Mouse (Mus musculus) c-Kit-positive CD71-negative TER-119-negative erythroid progenitor cells, embryonic 14.5 days (primary cell): ENCODE data around the gene Slc50a1.

Source experiments
- DNase-seq: peaks from one replicate; pipeline ENCODE4 v3.0.0-alpha.2; 2013; ENCODE audit warnings: low read depth

The Slc50a1 gene

DNA sequence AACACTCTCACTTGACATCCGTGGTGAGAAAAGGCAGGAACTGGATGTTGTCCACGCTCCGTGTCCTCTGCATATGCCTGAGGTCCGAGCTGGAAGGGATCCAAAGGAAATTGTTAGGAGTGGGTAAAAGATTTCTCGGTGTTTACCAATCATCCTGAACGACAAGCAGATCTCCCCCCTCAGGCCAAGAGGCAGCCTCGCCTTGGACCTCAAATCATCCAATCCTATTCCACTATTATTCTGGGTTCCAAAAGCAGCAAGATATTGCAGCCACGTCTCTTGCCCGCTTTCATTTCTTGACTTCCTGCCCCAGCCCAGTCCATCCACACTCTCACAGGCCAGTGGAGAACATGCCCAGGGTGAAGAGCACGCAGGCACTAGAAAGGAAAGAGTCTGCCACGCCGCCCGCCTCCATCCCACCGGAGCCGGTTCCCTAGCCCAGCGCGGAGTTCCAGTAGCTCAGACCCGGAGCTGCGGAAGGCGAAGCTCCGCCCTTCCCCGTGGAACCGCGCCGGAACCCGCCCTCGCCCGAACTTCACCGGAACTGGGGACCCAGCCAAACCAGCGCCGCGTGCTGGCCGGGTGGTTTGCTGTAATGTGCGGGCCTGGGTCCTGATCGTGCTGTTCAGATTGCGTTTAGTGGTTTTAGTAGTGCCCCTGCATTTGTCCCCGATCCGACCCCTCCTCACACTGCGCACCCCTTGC lies at the start of gene Slc50a1:
Slc50a1 (minus strand) TSS at position 520 of the 705 bp plus-strand sequence.
- DNase-seq, result peak; percentile 43

DNA sequence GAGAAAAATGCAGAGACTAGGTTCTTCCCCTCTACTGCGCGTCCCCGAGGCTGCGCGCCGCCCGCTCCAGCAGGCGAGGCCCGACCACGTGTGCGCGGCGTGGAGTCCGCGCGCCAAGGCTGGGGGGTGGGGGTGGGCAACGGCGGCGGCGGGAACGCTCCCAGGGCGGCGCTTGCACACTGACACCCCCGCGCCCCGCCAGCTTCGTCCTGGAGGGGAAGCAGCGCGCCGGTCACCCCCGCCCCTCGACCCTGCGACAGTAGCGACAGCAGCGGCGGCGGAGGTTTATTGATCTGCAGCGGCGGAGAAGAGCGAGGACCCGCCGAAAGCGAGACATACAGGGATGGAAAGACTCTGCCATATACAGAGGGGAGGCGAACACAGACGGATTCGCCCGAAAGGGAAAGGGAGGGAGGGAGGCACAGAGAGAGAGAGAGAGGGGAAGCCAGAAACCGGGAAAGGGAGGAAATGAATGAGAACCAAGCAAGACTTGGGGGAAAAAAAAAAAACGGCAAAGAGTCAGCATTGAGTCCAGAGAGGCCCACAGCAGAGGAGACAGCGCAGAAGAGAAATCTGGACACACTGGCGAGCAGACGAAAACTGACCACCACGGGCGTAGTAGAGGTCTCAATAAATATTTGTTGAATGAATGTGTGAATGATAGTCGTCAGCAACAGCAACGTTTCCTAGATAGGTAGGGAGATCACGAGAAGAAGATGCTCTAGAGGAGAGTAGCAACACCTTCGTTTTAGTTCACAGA lies 49.4 kb upstream of the Slc50a1 start:
- no peak for DNase-seq

GRCm38 (mm10) chr3:89318971-89319590 lies 48.7 kb upstream of the Slc50a1 start:
- DNase-seq, result no peak

DNA sequence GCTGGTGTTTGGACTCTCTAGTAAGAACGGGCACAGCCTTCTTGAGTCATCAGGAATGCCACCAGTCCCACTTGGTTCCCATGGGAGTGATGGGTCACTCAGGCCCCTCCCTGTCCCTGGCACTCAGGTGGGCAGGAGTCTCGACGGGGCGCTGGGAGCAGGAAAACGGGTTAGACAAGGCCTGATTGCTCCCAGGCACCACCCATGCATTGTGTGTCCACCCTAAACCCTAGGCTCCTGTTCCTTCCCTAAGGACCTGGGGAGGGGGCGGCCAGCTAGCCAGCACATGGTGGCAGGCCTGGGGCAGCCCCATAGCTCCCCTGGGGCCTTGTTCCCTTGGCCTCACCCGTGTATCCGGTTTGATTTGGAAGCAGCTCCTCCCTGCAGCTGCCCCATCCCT lies 47.9 kb upstream of the Slc50a1 start:
- DNase-seq, result no peak

DNA sequence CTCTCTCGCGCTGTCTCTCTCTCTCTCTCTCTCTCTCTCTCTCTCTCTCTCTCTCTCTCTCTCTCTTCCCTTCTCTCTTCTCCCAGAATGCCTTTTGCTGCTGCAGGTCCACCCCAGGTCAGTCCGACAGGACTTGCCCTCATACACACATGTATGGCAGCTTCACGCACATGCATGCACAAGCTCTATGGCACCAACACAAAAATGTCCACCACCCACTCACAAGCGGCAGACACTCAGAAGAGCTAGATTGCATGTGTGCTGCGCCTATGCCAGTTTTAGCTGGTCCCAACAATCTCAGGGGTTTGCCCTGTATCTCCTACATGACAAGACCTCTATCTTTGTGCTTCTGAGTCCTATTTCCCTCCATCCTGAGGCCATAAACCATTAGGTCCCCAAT lies 46.9 kb upstream of the Slc50a1 start:
- no peak for DNase-seq

DNA sequence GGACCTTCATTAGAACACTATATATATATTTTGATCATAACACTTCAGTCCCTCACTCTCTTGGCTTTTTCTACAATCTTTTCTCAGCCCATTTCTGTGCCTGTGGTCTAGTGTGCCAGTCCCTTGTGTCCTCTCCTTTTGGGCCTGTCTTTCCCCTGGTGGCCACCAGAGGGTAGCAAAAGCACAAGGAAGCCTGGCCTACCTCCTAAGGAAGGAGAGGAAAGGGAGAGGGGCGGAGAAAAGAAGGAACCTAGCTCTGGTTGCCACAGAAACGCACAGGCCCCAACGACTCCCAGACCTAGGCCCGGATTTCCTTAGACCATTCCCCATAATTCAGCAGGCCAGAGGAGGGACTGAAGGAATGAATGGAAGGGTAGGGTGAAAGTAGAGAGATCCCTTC lies 46.5 kb upstream of the Slc50a1 start:
- peak; percentile 79 for DNase-seq

DNA sequence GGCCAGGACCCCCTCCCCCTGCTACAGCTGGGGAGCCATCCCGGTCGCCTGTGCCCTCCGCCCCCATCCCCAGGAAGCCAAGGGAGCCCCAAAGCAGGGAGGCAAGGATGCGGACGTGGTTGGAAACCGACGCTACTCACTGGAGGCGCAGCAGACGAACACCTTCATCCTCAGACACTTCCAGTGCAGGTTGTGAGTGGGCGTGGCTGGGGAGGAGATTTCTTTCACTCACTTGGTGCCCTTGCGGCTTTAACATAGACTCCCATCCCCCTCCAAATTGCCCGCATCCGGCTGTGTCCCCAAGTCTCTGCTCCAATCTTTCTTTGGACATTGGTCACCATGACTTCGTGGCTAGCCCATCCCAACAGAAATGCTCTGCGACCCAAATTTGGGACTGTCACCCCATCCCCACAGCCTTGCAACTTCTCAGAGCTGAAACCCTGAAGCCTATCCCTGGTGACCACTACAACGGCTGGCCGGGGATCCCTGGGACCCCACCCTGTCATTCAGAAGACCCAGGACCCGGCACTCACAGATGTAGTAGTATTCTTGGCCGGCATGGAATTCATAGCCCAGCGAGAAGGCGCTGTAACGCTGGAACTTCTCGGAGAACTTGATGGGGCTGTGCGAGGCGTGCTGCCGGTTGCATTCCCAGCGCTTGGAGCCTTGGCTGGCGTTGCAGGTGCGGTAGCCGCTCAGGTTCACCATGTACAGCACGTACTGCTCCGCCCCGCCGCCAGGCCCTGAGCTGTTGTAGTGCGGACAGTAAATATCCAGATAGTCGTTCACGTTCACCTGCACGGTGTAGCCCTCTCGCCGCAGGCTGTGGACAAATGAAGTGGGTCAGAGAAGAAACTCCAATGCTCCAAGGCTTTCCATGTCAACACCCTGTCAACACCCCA lies 45.8 kb upstream of the Slc50a1 start:
- no peak for DNase-seq

- DNase-seq, result no peak
These were observed 45.0 kb upstream of the Slc50a1 start for GRCm38 (mm10) chr3:89315195-89315929.

DNA sequence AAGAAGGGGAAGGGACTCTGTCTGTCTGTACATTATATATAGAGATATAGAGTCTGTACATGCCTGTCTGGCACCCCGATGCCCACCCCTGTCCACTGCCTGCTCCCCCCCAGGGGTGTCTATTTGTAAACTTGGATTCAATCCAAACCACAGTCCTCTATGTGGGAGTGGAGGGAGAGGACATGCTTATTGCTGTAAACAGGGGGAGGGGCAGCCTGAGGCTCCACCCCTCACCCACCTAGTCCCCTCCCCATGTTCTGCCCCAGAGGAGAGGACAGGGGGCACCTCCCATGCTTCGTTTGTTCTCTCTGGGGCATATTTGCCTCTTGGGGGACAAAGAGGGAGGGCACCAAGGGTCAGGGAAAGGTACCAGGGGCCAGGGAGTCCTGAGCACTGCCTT lies 44.4 kb upstream of the Slc50a1 start:
- DNase-seq, result no peak

GRCm38 (mm10) chr3:89314340-89314739 lies 44.0 kb upstream of the Slc50a1 start:
- DNase-seq, result no peak

DNA sequence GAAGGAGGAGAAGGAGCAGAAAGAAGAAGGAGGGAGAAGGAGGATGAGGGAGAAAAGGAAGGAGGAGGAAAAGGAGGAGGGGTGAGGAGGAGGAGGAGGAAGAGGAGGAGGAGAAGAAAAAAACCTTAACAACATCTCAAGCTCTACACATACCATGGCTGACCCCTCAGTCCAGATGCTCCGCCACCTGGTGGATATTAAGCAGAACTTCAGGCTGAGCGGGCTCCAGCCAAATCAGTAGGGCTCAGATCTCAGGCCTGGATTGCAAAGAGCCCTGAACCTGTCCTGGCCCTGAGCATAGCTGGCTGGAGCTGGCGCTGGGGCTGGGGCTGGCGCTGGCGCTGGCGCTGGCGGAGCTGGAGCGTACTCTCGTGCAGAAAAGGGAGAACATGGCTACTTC lies 37.7 kb upstream of the Slc50a1 start:
- DNase-seq, result peak; percentile 60

- DNase-seq, result no peak
These were observed 35.4 kb upstream of the Slc50a1 start for GRCm38 (mm10) chr3:89305551-89306325.

DNA sequence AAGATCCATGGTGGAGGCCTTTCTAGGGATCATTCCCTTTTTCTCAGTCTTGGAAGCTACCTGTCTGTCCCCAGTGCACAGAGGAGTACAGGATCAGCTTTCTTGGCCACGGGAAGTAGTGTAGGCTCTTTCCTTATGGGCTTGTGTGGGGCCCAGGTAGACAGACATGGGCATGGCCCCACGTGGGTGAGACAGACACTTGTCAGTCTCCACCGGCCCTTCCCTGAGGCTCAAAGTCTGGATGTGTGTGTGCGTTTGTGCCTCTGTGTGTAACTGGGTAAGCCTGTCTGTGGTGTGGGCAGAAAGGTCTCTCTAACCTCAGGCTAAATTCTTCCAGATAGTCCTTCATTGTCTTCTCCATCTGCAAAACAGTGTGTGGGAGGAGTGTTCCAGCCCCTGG lies 34.7 kb upstream of the Slc50a1 start:
- DNase-seq, result no peak

DNA sequence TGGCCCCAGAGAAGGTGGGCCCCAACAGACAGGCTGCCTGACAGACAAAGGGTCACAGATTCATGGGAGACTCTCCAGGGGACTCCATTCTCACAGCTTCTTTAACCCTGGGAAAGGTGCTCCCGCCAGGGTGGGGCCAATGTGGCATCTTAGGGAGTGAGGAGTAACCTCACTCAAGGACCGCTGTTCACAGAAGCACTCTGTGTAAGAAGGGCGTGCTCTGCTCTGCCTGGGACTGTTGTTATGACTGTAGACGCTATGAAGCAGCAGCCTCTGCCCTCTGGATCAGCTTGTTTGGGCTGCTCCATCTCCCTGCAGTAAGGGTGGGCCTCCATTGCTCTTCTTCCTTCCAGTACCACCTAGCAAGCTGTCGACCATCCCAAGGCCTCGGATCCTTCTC lies 34.1 kb upstream of the Slc50a1 start:
- DNase-seq, result no peak

DNA sequence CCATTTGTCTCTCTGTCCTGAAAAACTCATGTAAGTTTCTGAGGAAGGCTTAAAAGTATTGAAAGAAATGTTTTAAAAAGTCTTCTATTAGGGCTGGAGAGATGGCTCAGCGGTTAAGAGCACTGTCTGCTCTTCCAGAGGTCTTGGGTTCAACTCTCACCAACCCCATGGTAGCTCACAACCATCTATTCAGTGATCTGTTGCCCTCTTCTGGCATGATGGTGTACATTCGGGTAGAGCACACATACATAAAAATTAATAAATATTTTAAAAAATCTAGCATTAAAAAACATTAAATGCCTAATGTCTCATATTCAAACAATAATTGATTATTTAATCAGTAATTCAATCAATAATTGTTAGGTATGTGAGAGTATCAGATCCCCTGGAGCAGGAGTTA lies 30.1 kb upstream of the Slc50a1 start:
- DNase-seq, result no peak

DNA sequence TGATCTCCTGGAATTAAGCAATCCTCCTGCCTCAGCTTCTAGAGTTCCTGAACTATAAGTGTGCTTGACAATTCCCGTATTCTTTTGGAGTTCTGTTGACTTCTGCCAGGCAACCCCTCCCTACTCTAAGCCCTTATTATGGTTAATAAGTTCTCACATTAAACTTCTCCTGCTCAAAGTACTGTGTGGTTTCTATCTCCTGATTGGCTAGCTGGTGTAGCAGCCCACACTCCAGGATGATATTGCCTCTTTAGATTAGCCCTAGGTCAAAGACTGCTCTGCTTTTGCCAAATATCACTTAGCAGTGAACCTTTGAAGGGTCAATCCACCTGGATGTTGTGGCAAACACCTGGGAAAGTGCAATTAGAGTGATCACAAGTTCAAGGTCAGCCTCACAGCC lies 29.7 kb upstream of the Slc50a1 start:
- DNase-seq, result no peak

DNA sequence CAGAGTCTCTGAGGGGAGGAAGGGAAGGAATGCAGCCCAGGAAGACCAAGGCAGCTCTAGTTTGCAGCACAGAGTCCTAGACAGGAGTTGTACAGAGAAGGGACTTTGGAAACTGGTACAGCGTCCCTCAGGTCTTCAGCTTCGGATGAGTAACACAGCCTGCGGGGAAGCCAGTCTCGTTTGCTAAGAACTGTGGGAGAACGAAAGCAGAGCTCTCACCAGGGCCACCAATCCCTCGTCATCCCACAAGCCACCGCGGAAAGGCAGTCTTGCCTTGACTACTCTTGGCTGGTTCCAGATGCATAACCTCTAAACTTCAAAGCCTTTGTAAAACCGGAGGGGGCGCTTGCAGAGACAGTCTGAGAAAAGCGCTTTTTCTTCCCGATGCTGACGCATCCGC lies 29.1 kb upstream of the Slc50a1 start:
- peak; percentile 36 for DNase-seq

GRCm38 (mm10) chr3:89298908-89299307 lies 28.5 kb upstream of the Slc50a1 start:
- no peak for DNase-seq

DNA sequence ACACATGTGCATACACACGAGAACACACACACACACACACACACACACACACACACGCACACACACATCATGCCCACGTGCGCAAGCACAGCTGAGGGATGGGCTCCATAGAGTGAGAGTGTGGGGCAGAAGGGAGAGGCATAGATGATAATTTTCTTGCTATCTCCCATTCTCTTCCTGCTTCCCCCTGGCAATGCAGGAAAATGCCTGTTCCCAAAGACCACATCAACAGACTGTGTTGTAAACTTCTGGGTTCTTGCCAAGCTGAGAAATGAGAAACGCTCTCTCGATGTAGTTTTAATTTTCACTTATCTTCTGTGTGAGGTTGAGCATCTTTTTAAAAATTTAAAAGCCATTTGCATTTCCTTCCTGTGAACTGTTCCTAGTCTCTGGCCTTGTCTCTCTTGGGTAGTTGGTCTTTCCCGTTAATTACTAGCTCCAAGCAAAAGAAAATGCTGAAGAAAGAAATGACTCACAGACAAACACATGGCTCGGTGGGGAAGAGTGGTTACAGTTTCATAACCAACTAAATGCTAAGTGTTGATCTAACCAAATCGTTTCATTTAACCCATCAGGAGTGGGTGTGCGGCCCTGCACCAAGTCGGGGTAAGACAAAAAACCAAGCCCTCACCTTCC lies 26.5 kb upstream of the Slc50a1 start:
- no peak for DNase-seq

DNA sequence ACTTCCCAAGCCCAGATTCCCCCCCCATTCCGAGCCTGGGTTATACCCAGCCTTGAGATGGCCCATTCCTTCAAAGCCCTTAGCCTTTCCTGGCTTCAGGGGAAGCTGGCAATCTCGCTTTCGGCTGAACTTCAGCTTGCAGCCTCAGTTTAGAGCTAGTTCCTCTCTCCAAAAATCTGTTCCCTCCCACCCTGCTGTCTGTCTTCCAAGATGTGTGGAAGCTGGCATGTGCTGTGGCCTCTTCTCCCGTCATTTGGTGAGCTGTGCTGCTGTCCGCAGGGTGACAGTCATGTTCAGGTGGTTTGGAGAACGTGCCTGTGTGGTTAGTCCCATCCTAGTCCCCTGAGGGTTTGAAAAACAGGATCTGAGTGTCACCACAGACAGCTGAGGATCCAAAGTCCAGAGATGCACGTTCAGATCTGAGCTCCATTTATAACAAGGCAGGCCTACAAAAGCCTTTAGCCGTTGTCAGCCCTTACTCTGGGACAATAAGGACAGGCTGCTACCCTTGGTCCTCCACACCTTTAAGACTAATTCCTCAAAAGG lies 25.4 kb upstream of the Slc50a1 start:
- DNase-seq, result no peak
